Mouse (Mus musculus) adrenal gland, postnatal 36 days (tissue): ENCODE results near the gene Ubl7. TPM values are rescaled to one million over a fixed set of nuclear protein-coding genes. Genes with fewer than 3 reads are reported as not detected.
"Not testable (repeated sequence)": the region's sequence is repeated elsewhere in the genome, so short reads cannot be mapped to it uniquely, and the experiment has no call there.

ENCODE experiments used
- DNase-seq, 2 experiments: peaks; one replicate each; pipeline ENCODE4 v3.0.0; 2021; ENCODE audit warnings: mixed read lengths in 1 of 2
- long read RNA-seq, 2 experiments: library from polyadenylated mRNA; stranded (forward); transcript quantifications; one replicate each; pipeline ENCODE4 v2.0.0; 2021; ENCODE audit warnings: borderline sequencing depth in 2 of 2
- total RNA-seq, 2 experiments: library from RNA; stranded (reverse); gene quantifications; 2 replicates each; pipeline ENCODE4 v1.2.3; 2021

Ubl7 gene
- 10 to 100 TPM; 68.5 to 87.0 TPM for total RNA-seq
- long read RNA-seq, experiment 1, transcript Ubl7-209 (11 exons, 1,319 nt), result minor isoform, 26 of 124 reads
- long read RNA-seq, experiment 1, transcript Ubl7-201 (11 exons, 1,364 nt), result major isoform, 59 of 124 reads
- long read RNA-seq, experiment 1, transcript Ubl7-208 (11 exons, 1,426 nt), result minor isoform, 10 of 124 reads
- long read RNA-seq, experiment 1, partial matches to known transcripts, result 15 of 124 reads
- long read RNA-seq, experiment 1, other reads (novel, unspliced or antisense), result 14 of 124 reads
- long read RNA-seq, experiment 2, transcript Ubl7-201 (11 exons, 1,364 nt), result major isoform, 21 of 47 reads
- long read RNA-seq, experiment 2, transcript Ubl7-209 (11 exons, 1,319 nt), result minor isoform, 7 of 47 reads
- long read RNA-seq, experiment 2, partial matches to known transcripts, result 9 of 47 reads
- long read RNA-seq, experiment 2, other reads (novel, unspliced or antisense), result 6 of 47 reads

DNA sequence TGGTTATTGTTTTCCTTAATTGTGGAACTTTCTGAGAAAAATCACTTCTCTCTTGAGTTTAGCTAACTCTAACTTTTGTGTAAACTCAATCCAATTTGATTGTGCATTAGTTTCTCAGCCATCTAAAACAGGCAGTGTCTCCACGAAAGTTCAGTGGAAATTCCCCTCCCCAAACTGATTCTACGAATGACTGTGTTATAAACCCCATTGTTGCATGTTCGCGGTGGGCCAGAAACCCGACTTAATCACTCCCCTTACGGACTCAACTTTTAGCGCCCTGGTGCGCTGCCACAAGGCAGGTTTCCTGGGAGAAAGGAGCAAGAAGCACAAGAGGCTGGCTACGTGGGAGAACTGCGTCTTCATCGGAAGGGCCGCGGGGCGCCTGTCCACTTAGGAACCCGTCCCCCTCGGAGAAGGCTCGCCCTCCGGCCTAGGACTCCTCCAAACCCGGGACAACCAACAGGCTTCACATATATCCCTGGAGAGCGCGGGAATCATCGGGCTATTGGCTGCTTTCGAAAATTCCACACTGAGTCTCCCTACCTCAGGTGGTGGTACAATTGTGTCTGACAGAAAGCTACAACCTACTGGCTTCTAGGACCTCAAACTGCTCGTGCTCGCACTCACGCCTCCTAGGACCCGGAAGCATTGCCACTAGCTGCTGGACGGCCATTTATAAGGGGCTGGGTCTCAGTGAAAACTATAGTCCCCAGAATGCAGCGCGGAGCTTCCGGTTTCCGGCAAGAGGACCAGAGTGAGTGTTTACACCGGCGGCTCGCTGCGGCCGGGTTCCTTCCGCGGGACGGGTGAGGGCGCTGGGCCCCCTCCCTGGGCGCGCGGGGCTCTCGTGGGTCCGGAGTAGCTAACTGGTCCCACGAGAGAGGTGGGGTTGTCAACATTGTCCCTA lies at the start of gene Ubl7:
TSS of gene Ubl7 (plus strand) at position 726 of the 907 bp plus-strand sequence.
- DNase-seq, result peak; percentile 95

DNA sequence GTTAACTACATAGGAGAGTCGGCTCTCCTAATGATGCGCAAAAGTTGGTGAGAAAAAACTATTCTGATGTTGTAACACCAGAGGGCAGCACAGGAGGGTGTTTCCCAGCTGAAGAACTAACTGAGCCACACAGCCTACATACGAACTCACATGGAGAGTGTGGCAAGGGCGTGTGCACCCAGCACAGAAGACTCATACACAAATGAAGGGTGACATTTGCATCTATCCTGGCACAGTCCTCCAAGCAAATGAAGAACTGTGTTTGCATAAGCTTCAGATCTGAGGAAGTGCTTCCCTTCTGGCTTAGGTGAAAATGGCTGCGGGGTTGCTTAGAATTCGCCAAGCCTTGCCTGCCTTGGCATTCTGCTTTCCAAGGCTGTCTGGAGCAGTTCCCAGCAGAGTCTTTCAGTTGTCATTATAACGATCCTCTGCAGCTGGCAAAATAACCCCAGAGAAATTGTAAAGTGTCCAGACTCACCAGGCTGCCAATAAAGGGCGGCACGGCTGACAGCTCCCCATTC lies 48.8 kb upstream of the Ubl7 start:
- DNase-seq, result peak; percentile 72 to 73

DNA sequence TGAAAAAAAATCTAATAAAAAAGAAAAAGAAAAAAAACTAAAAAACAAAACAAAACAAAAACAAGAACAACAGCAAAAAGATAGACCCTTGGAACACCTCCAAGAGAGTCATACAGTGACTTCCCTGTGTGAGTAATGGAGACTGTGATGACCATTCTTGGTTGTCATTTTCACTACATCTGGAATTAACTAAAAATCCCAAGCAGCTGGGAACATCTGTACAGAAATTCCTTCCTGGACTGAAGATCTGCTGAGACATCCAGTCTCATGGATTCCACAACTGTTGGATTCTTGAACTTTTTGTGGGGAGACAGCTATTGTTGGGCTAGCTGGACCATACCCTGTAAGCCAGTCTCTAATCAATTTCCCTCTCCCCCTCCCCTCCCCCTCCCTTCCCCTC lies 46.4 kb upstream of the Ubl7 start:
- DNase-seq, result no peak

DNA sequence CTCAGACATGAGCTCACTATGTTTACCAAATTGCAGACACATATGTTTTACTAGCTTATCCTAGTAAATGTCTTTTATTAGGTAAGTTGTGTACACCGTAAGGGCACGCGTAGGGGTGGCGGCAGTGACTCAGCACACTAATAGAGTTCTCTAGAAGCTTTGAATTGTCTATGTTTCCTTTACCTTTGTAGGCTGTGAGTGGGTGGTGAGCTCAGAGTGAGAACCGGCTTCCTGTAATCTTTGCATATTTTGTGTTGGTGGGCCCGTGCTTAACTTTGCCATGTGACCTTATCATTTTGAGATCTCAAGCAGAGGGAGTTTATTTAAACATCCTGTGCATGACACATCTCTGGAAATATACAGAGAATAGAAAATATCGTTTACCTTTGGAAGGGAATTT lies 44.2 kb upstream of the Ubl7 start:
- DNase-seq, result no peak

DNA sequence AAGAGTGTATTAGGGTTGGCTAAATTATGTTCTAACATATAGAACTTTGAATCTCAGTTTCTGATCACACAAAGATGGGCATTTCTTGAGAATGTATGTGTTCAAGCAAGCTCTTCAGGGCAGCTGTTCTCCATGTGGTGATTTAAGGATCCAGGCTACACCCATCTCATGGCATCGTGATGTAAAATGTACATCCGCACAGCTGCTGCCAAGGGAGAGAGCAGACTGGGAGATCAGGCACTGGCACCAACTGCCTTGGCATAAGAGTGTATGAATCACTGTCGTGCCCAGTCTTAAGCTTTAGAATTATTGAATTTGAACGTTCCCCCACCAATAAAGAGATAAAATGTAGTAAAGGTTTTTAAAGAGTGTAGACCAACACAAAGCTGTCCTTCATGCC lies 43.5 kb upstream of the Ubl7 start:
- no peak for DNase-seq

DNA sequence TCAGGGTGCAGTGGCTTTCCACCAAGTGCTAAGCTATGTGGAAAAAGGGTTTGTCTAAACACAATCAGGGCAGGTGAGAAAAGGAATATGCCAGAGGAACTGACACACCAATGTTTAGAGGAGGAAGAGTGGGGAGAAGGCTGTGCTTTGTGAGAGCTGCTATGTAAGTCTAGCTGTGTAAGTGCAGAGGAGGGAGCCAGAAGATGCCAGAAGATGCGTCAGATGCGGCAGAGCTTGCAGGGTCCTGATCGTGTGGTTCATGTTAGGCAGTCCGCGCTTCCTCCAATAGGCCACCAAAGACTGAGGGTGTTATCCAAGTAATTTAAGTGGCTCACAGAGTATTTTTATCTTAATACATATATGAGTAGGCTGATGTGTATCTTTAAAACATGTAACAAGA lies 42.9 kb upstream of the Ubl7 start:
- DNase-seq, result no peak

DNA sequence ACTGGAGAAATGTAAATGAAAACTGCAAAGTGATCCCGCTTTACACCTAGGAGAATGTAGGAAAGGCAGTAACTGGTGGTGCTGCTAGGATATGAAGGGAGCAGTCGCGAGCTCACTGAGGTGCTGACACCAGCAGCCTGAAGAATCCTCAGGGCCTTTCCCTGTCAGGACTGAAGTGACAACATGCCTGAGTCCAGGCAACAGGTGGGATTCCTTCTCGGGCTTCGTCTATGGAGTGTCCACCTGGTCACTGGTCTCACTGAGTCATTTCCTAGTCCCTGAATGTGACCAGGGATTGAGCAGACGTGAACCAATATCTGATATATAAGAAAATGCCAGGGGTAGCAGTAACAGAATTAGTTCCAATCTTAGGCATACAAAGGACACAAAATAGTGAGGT lies 42.0 kb upstream of the Ubl7 start:
- no peak for DNase-seq

DNA sequence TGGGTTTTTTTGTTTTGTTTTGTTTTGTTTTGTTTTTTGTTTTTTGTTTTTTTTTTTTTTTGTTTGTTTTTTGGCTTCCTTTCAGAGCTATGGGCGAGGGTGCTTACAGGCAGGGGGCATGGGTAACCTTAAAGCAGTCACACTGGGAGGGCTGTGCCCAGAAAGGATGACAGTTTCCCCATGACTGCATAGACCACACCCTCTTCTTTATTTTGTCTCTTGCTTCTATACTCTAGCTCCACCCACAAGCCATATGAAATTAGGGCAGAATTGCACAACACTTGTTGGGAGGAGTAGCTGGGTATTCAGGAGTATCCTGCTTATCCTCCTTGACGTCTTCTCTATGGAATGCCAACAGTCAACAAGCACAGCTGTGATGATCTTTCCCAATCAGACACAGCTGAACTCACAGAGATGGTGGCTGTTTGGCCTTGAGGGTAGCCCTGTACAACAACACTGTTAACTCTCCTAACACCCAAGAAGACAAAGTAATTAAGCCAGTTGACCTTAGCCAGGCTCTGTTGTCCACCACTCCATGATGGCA lies 40.4 kb upstream of the Ubl7 start:
- DNase-seq, result no peak

DNA sequence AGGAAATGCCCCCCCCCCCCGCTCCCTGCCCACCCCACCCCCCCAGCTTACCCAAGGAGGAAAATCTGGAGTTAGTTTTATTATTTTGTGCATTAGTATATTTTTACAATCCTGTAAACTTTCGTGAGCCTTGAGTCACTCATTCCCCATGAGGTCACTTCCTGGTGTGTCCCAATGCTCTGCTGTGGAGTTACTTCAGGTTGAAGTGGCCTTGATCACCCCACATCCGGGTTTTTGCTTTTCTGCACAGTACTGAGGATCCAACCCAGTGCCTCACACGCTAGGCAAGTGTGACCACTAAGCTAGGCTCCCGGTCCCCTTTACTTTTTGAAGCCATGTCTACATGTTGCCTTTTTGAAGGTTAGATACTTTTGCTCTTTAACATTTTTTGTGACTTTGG lies 36.6 kb upstream of the Ubl7 start:
- peak; percentile 34 to 55 for DNase-seq

DNA sequence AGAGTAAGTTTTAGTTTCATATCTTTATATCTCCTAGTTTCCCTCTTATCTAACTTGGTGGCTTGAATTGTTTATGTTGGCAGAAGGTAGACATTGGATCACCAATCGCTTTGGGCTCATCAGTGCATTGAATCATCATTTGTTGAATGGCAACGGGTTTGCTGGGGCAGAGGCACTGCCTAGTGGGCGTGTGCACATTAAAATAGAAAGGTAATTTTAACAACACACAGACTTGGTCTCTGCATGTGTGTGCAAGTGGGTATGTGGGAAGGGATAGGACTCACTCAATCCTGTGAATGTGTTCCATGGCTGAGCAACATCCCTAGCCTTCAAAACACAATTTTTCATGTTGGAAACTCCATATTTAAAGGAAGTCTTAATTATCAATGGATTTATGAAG lies 35.8 kb upstream of the Ubl7 start:
- DNase-seq, result no peak

DNA sequence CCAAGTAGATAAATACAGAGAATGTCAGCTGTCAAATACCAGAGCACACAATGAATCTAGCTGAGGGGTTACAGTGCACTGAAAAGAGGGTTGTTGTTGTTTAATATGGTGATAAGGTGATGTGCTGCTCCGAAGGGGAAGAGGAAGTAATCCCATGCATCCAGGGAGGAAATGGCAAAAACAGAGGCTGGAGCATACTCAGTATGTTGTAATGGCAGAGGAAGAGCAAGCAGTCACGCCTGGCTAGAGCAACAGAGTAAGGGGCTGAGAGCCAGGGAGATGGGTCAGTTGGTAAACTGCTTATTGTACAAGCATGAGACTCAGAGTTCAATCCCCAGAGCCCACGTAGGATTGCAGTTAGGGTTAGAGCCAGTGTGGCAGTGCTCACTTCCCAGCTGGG lies 31.6 kb upstream of the Ubl7 start:
- DNase-seq, result no peak

DNA sequence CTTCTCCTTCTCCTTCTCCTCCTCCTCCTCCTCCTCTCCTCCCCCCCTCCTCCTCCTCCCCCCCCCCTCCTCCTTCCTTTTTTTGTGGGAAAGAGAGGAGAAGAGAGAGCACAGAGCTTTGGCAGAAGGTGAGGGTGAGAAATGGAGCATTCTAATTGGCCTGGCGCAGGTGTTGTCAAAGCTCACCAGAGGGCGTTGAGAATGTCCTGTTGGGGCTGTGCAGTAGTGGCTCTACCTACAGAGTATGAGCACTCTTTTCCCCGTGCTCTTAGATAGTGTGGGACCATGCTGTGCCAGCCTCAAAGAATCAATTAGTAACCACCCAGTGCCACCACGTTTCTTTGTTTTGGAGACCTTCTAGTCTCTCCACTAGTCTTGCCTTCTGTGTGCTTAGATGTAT lies 30.5 kb upstream of the Ubl7 start:
- no peak for DNase-seq

DNA sequence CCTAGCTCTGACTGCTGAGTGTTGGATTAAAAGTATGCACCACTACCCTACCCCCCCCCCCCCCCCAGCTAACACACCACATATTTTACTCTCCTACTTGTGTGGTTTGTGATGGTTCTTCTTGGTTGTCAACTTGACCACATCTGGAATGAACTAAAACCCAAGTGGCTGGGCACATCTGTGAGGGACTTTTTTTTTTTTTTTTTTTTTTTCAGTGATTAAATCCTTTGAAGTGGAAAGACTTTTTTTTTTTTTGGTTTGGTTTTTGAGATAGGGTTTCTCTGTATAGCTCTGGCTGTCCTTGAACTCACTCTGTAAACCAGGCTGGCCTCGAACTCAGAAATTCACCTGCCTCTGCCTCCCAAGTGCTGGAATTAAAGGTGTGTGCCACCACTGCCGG lies 29.0 kb upstream of the Ubl7 start:
- not testable (repeated sequence) for DNase-seq

DNA sequence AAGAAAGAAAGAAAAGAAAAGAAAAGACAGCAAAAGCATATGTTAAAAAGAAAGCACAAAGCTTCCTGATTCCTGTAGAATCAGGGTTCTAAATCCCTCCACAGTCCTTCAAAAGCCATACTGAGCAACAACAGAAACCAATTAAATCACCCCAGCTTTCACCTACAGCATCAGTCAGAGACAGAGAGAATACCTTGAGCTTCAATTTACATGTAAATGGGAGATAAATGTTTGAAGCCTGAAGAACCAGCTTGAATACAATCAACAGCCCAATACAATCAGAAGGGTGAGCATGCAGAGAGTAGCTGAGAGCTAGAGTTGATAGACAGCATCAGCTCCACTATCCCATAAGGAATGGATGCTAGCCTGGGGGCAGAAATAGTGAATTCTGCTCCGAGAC lies 27.4 kb upstream of the Ubl7 start:
- DNase-seq, result no peak

DNA sequence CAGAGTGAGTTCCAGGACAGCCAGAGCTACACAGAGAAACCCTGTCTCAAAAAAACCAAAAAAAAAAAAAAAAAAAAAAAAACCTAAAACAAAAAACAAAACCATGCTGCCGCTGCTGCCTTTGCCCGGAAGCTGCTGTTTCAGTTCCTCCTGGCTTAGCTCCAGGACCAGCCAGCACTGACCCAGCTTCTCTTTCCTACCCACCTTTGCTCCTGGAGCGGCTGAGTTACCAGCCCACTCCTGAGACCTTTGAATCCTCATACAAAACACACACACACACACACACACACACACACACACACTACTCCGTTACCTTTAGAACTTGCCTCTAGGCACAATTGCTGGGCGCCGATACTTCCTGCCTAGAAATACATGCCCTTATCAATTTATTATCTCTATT lies 22.7 kb upstream of the Ubl7 start:
- no peak for DNase-seq

DNA sequence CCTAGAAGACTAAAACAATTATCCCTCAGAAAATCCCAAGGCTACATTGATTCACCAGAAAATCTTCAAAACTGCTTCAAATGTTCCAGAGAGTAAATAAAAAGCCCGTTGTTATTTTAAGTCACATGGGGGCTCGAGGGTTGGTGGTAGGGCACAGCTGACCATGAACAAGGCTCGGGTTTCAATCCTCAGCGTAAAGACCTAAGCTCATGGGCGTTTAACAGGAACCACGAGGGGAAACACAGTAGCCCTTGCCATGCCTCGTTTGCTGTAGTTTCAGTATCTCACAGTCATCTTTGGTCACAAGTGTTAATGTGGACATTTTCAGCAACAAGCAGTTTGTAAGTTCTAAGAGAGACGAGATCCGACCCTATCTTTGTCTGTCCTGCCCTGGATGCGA lies 10.3 kb upstream of the Ubl7 start:
- no peak for DNase-seq

DNA sequence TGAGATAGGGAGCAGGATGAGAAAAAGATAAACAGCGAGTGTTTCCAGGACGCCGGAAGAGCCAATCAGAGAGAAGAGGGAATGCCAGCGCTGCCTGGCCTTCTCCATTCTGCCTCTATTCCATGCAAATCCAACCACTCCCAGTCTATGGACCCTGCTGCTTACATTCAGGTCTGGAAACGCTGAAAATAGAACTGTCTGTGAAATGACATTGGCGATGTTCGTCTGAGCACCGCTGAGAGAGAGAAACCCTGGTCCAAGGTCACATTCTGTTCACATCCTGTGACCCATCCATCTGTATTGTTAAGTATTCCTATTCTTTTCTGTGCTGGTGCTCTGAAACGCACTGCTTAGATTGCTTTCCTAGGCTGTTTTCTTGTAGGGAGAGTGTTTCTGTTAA lies 9.6 kb upstream of the Ubl7 start:
- DNase-seq, result no peak

DNA sequence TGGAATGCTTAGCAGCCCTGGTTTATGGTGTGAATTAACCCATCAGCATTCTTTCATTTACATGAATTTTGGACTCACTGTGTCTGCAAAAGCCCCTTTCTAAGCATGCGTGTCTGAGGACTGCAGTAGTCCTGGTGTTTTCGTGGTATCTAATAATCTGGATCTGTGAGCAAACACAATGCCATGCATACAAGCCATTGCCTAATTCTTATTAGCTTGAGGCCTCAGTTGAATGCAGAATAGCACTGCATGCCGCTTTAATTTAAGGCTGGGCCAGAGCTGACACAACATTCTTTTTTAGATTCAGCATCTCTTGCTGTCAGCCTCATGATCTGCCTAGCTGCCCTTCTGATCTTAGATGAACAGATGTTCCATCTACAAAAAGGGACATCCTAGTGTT lies 9.2 kb upstream of the Ubl7 start:
- no peak for DNase-seq

DNA sequence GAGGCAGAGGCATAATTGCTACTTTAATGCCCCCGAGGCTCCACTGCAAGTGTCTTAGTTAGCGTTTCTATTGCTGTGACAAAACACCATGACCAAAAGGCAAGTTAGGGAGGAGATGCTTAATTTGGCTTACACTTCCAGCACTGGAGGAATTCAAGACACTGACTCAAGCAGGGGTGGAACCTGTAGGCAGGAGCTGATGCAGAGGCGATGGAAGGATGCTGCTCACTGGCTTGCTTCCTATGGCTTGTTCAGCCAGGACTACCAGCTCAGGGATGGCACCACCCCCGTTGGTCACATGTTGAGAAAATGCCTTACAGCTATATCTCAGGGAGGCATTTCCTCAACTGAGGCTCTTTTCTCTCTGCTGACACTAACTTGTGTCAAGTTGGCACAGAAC lies 8.6 kb upstream of the Ubl7 start:
- no peak for DNase-seq

DNA sequence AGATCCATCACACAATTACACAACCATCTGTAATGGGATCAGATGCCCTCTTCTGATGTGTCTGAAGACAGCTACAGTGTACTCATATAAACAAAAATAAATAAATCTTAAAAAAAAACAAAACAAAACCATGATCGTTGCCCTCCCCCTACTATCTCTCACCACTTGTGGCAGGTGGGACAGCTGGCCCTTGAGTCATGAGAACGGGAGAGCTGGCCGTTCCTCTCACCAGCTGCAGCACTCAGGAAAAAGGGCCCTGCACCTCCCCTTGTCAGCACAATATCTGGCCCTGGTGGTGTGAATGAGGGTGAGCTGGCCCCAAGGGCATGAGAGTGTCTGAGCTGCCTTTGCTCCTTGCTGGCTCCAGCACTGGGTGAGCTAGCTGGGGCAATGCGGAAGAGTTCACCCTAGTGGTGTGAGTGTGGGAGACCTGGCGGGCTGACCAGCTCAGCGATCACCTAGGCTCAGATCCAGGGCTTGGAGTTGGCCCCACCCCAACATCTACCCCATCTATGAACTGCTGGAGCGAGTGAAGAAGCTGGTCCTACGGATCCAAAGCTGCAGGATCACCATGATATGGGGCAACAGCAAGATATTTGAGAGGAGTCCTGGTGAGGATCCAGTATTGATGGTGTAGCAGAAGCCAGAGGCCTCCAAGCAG lies 7.1 kb upstream of the Ubl7 start:
- DNase-seq, result no peak

DNA sequence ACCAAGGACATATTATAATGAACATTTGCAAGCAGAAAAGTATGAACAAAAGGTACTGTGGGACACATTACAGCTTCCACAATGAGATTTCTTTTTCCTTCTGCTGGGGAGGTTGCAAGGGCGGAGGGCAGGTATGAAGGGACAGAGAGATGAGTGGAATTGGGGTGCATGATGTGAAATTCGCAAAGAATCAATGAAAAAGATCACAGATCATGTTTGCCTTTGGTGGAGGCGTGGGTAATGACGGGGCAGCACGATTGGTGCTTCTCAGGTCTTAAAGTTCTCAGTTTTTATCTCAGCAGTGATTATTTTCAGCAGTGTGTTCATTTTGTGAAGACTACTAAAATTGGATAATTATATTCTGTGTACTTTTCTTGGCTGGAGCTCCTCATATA lies 6.5 kb upstream of the Ubl7 start:
- DNase-seq, result no peak

DNA sequence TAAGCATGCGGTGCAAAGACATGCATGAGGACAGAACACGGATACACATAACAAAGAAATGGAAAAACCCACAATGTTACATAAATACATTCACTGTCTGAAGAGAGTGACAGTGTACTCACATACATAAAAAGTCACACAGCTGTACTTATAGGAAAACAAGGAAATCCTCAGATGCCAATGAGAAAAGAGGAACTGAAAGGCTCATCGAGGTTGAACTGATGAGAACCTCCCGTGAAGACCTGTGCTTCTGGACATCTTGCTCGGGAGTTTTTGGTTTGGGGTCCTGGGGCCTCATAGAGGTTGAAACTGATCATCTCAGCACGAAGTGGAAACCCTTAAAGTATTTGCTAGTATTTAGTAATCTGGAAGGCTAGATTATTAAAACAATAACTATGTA lies 3.6 kb upstream of the Ubl7 start:
- no peak for DNase-seq
